ENCODE assay signal across 14 mouse cellular contexts in the genomic region with DNA sequence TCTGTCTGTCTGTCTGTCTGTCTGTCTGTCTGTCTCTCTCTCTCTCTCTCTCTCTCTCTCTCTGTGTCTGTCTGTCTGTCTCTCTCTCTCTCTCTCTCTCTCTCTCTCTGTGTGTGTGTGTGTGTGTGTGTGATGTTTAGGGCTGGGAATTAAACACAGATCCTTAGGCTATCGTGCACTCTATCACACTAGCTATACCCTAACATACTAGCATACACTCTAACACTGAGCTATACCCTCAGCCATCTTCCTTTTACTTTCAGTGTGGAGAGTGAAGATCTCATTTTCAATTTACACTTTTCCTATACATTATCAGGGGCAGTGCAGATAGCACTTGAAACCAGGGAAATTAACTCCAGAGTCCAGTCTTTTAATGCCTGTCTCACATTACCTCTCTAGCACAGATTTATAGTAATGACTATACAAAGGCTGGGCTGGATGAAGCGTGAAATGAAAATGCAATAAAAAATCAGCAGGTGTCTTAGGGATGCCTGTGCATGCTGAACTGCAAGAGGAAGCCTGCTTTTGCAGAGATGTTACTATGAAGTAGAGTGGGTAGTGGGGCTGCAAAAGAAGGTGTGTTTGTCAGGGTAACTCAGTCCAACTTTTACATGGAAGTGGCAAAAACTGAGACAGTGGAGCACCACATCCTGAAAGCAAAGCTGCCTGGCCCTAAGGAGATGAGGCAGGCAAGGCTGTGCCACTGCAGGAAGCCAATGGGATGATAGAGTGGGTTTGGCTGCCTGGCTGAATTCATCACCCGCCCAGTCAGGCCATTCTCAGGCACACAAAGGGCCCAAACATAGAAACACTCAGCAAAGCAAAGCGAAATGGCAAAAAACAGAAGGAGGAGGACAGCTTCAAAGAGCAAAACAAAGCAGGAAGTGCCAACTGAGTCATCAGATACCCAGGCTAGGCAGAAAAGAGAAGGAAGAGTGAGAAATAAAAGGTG. TPM values are rescaled to one million over a fixed set of nuclear protein-coding genes. Genes with fewer than 3 reads are reported as not detected.
DNase-seq lines count a peak whose midpoint lies in the region; ATAC-seq lines count a peak whose summit lies in the region.
"Had no signal": no experiment of that assay in that cellular context is flagged by ENCODE, and none has a peak within 500 bp of the region (broad histone marks: within the 10 kb centered on the region; RNA-seq: fewer than 3 reads in every experiment).

No protein-coding gene starts in this region.

- H3K36me3 ChIP-seq in midbrain, embryonic 12.5 days: peaks cover 94% of the 10 kb centered on the region
- peaks cover 97% of the 10 kb centered on the region for H3K36me3 ChIP-seq in midbrain, embryonic 10.5 days
- peaks cover 87% of the 10 kb centered on the region for H3K36me3 ChIP-seq in hindbrain, embryonic 12.5 days
- H3K36me3 ChIP-seq in neural tube, embryonic 15.5 days: peaks cover 76% of the 10 kb centered on the region

- ATAC-seq in midbrain, embryonic 12.5 days (ENCODE audit: low FRiP score, low read depth): peak; percentile 9; the same call in 1 of the 2 replicates
- peak; percentile 52; the same call in 1 of the 2 replicates for ATAC-seq in hindbrain, embryonic 12.5 days (ENCODE audit: low FRiP score)
- peak; percentile 87 for ATAC-seq in neural tube, embryonic 15.5 days (ENCODE audit: low FRiP score)
- ATAC-seq: forebrain, embryonic 15.5 days had no signal

- H3K9me3 ChIP-seq in midbrain, embryonic 12.5 days: no peaks in the 10 kb centered on the region
- H3K9me3 ChIP-seq in midbrain, embryonic 10.5 days (replicated peaks): no peaks in the 10 kb centered on the region
- H3K9me3 ChIP-seq in hindbrain, embryonic 12.5 days (replicated peaks): no peaks in the 10 kb centered on the region
- no peaks in the 10 kb centered on the region for H3K9me3 ChIP-seq in neural tube, embryonic 15.5 days (replicated peaks)
- H3K9me3 ChIP-seq: embryonic facial prominence, embryonic 13.5 days; forebrain, embryonic 15.5 days had no signal

- no peaks in the 10 kb centered on the region for H3K4me1 ChIP-seq in midbrain, embryonic 12.5 days
- no peaks in the 10 kb centered on the region for H3K4me1 ChIP-seq in midbrain, embryonic 10.5 days
- 0 out of 2 replicates have a peak, but pooled peaks cover 3% of the 10 kb centered on the region for H3K4me1 ChIP-seq in hindbrain, embryonic 12.5 days
- peaks cover 22% of the 10 kb centered on the region for H3K4me1 ChIP-seq in neural tube, embryonic 15.5 days
- H3K4me1 ChIP-seq: embryonic facial prominence, embryonic 13.5 days; forebrain, embryonic 15.5 days had no signal

- no peak overlapping the region for H3K9ac ChIP-seq in midbrain, embryonic 12.5 days (replicated peaks)
- H3K9ac ChIP-seq in hindbrain, embryonic 12.5 days: no peak overlapping the region
- no peak overlapping the region for H3K9ac ChIP-seq in neural tube, embryonic 15.5 days (replicated peaks)
- H3K9ac ChIP-seq: embryonic facial prominence, embryonic 13.5 days; forebrain, embryonic 15.5 days; liver, embryonic 14.5 days had no signal

- no peak overlapping the region for H3K4me2 ChIP-seq in midbrain, embryonic 12.5 days (replicated peaks)
- H3K4me2 ChIP-seq in hindbrain, embryonic 12.5 days (replicated peaks): no peak overlapping the region
- H3K4me2 ChIP-seq in neural tube, embryonic 15.5 days: no peak overlapping the region
- H3K4me2 ChIP-seq: embryonic facial prominence, embryonic 13.5 days; forebrain, embryonic 15.5 days had no signal

- 0 out of 2 replicates have a peak overlapping the region, but pooled peaks have one; percentile 15 for H3K27ac ChIP-seq in midbrain, embryonic 12.5 days (replicated peaks)
- no peak overlapping the region for H3K27ac ChIP-seq in midbrain, embryonic 10.5 days (replicated peaks)
- H3K27ac ChIP-seq in hindbrain, embryonic 12.5 days: peak overlapping the region; percentile 35
- H3K27ac ChIP-seq in neural tube, embryonic 15.5 days (replicated peaks): peak overlapping the region; percentile 70
- H3K27ac ChIP-seq: embryonic facial prominence, embryonic 13.5 days; forebrain, embryonic 15.5 days; liver, embryonic 14.5 days had no signal

- no peaks in the 10 kb centered on the region for H3K27me3 ChIP-seq in midbrain, embryonic 12.5 days
- H3K27me3 ChIP-seq in midbrain, embryonic 10.5 days (ENCODE audit: low read depth, poor library complexity, severe bottlenecking): no peaks in the 10 kb centered on the region
- H3K27me3 ChIP-seq in hindbrain, embryonic 12.5 days: no peaks in the 10 kb centered on the region
- H3K27me3 ChIP-seq in neural tube, embryonic 15.5 days (replicated peaks): no peaks in the 10 kb centered on the region
- H3K27me3 ChIP-seq: embryonic facial prominence, embryonic 13.5 days; forebrain, embryonic 15.5 days had no signal

- intact Hi-C loops in heart, postnatal 14 days (cut with DNase I): no loop called here

- peak; percentile 72 for DNase-seq in heart, adult 11 months
- no peak for DNase-seq in heart, postnatal 14 days
- no peak for DNase-seq in midbrain, embryonic 10.5 days (ENCODE audit: low spot score)
- DNase-seq in right cerebral cortex, postnatal 14 days: no peak
- DNase-seq in testis, postnatal 14 days (ENCODE audit: low spot score): no peak
- DNase-seq: adrenal gland, postnatal 10 days; cerebellum, adult 11 months; heart, postnatal 4 days had no signal

- H3K4me3 ChIP-seq in midbrain, embryonic 12.5 days: no peak overlapping the region
- H3K4me3 ChIP-seq in midbrain, embryonic 10.5 days: no peak overlapping the region
- H3K4me3 ChIP-seq in hindbrain, embryonic 12.5 days: no peak overlapping the region
- no peak overlapping the region for H3K4me3 ChIP-seq in neural tube, embryonic 15.5 days (replicated peaks)
- H3K4me3 ChIP-seq: embryonic facial prominence, embryonic 13.5 days; forebrain, embryonic 15.5 days had no signal

- WGBS in midbrain, embryonic 12.5 days: 53% methylated on average over 4 of the region's 4 CpGs
- 54% methylated on average over 4 of the region's 4 CpGs for WGBS in midbrain, embryonic 10.5 days
- WGBS in hindbrain, embryonic 12.5 days: 28% methylated on average over 4 of the region's 4 CpGs
- WGBS in neural tube, embryonic 15.5 days: 23% methylated on average over 4 of the region's 4 CpGs

RNA-seq across cellular contexts. Expression of gene Fez1, which starts 43.5 kb away (rescaled TPM):
- total RNA-seq in heart, postnatal 14 days (2021): 1 to 10 TPM; 1.2 to 1.9 TPM
- 452 and 456 TPM in 2 replicates for polyA plus RNA-seq in midbrain, embryonic 12.5 days (2016; fragmentation: Nextera tagmentation; extraction: Ambion mirVana)
- polyA plus RNA-seq in midbrain, embryonic 10.5 days (2016; fragmentation: Nextera tagmentation; extraction: Ambion mirVana): 232 and 306 TPM in 2 replicates
- polyA plus RNA-seq in hindbrain, embryonic 12.5 days (2016; fragmentation: Nextera tagmentation; extraction: Ambion mirVana): 386 and 387 TPM in 2 replicates
- 491 and 612 TPM in 2 replicates for polyA plus RNA-seq in neural tube, embryonic 15.5 days (2015; fragmentation: Nextera tagmentation; extraction: Ambion mirVana)

Comparison
In these comparisons a context has a peak if more than half of its experiments do, and no peak if none do; other contexts are left out.
1. ATAC-seq: peak in every context shown above with its lines; median percentile 87 in neural tube, embryonic 15.5 days; 52 in hindbrain, embryonic 12.5 days; 9 in midbrain, embryonic 12.5 days.